In genomic region chr9:117720161-117720598, GRCm38 (mm10) we compare ENCODE assay signal across 21 mouse cellular contexts.
DNase-seq lines count a peak whose midpoint lies in the region; ATAC-seq and TF ChIP-seq lines count a peak whose summit lies in the region.
"Had no signal": no experiment of that assay in that cellular context is flagged by ENCODE, and none has a peak within 500 bp of the region (broad histone marks: within the 10 kb centered on the region; RNA-seq: fewer than 3 reads in every experiment).

No protein-coding gene starts in this region.

- H3K27ac ChIP-seq in kidney, postnatal 0 days: no peak overlapping the region
- H3K27ac ChIP-seq in lung, postnatal 0 days (ENCODE audit: low read length): no peak overlapping the region
- H3K27ac ChIP-seq in stomach, embryonic 15.5 days: peak overlapping the region; percentile 33
- H3K27ac ChIP-seq: embryonic facial prominence, embryonic 10.5 days; forebrain, embryonic 15.5 days; gastrocnemius, adult 2 months; heart, embryonic 15.5 days; liver, embryonic 12.5 days had no signal

- WGBS in kidney, postnatal 0 days: 46% methylated on average over 7 of the region's 7 CpGs
- WGBS in lung, postnatal 0 days: 59% methylated on average over 7 of the region's 7 CpGs
- 42% methylated on average over 7 of the region's 7 CpGs for WGBS in stomach, embryonic 15.5 days

- no peak overlapping the region for H3K4me3 ChIP-seq in kidney, postnatal 0 days (replicated peaks; ENCODE audit: low read depth, low read length)
- no peak overlapping the region for H3K4me3 ChIP-seq in lung, postnatal 0 days (ENCODE audit: low read depth, low read length)
- no peak overlapping the region for H3K4me3 ChIP-seq in stomach, embryonic 15.5 days (replicated peaks)
- H3K4me3 ChIP-seq: embryonic facial prominence, embryonic 10.5 days; forebrain, embryonic 15.5 days; gastrocnemius, adult 2 months; heart, embryonic 15.5 days; liver, embryonic 12.5 days had no signal

- peak; percentile 10 for DNase-seq in embryo, embryonic 10.5 days (ENCODE audit: low spot score)
- DNase-seq in embryo, embryonic 9.5 days (ENCODE audit: extremely low spot score): no peak
- DNase-seq in kidney, postnatal 0 days (ENCODE audit: low spot score): peak; percentile 64
- no peak for DNase-seq in kidney, adult 8-10 months
- DNase-seq in lung, postnatal 0 days (ENCODE audit: low spot score): peak; percentile 76
- no peak for DNase-seq in layer of hippocampus, postnatal 25 days (ENCODE audit: extremely low spot score in 1 of 2, low spot score in 1 of 2)
- DNase-seq: cerebellum, adult 9-10 months; gastrocnemius, adult 2 months; heart, adult 18-20 months; midbrain, embryonic 14.5 days; right cerebral cortex, adult 18-20 months; spleen, adult 18-20 months; thymus, postnatal 36 days had no signal

- H3K9me3 ChIP-seq in kidney, postnatal 0 days (replicated peaks; ENCODE audit: low read length): no peaks in the 10 kb centered on the region
- no peaks in the 10 kb centered on the region; the same call in 1 of the 2 replicates for H3K9me3 ChIP-seq in lung, postnatal 0 days (ENCODE audit: low read length)
- no peaks in the 10 kb centered on the region for H3K9me3 ChIP-seq in stomach, embryonic 15.5 days
- H3K9me3 ChIP-seq: embryonic facial prominence, embryonic 10.5 days; forebrain, embryonic 15.5 days; heart, embryonic 15.5 days had no signal

- H3K36me3 ChIP-seq in kidney, postnatal 0 days (ENCODE audit: insufficient read depth, low read length): no peaks in the 10 kb centered on the region
- no peaks in the 10 kb centered on the region for H3K36me3 ChIP-seq in lung, postnatal 0 days (ENCODE audit: insufficient read depth, low read length)
- H3K36me3 ChIP-seq in stomach, embryonic 15.5 days: no peaks in the 10 kb centered on the region
- H3K36me3 ChIP-seq: embryonic facial prominence, embryonic 10.5 days; forebrain, embryonic 15.5 days; G1E; heart, embryonic 15.5 days; liver, embryonic 12.5 days had no signal

- H3K9ac ChIP-seq in kidney, postnatal 0 days (ENCODE audit: low read depth, low read length): no peak overlapping the region
- H3K9ac ChIP-seq in lung, postnatal 0 days (replicated peaks; ENCODE audit: low read depth): no peak overlapping the region
- no peak overlapping the region for H3K9ac ChIP-seq in stomach, embryonic 15.5 days
- H3K9ac ChIP-seq: forebrain, embryonic 15.5 days; heart, embryonic 15.5 days; liver, embryonic 12.5 days had no signal

- no peak overlapping the region for H3K4me2 ChIP-seq in kidney, postnatal 0 days (ENCODE audit: low read length)
- H3K4me2 ChIP-seq in lung, postnatal 0 days (replicated peaks; ENCODE audit: low read depth, low read length): no peak overlapping the region
- H3K4me2 ChIP-seq in stomach, embryonic 15.5 days: no peak overlapping the region
- H3K4me2 ChIP-seq: forebrain, embryonic 15.5 days; heart, embryonic 15.5 days; liver, embryonic 12.5 days had no signal

- H3K27me3 ChIP-seq in kidney, postnatal 0 days (ENCODE audit: insufficient read depth, low read length): no peaks in the 10 kb centered on the region
- no peaks in the 10 kb centered on the region for H3K27me3 ChIP-seq in lung, postnatal 0 days (replicated peaks; ENCODE audit: insufficient read depth, low read length)
- H3K27me3 ChIP-seq in stomach, embryonic 15.5 days (replicated peaks): no peaks in the 10 kb centered on the region
- H3K27me3 ChIP-seq: forebrain, embryonic 15.5 days; heart, embryonic 15.5 days; liver, embryonic 12.5 days had no signal

- TF ChIP-seq EP300 in lung, postnatal 0 days (IDR thresholded peaks at IDR 0.05): no peak; the same call in 1 of the 2 replicates

- no peaks in the 10 kb centered on the region for H3K4me1 ChIP-seq in kidney, postnatal 0 days (replicated peaks; ENCODE audit: insufficient read depth, low read length)
- H3K4me1 ChIP-seq in lung, postnatal 0 days (ENCODE audit: insufficient read depth, low read depth, low read length): no peaks in the 10 kb centered on the region
- H3K4me1 ChIP-seq in stomach, embryonic 15.5 days: no peaks in the 10 kb centered on the region
- H3K4me1 ChIP-seq: embryonic facial prominence, embryonic 10.5 days; forebrain, embryonic 15.5 days; heart, embryonic 15.5 days; liver, embryonic 12.5 days had no signal

- ATAC-seq in kidney, postnatal 0 days (replicated peaks; ENCODE audit: low FRiP score, low read depth): no peak
- ATAC-seq in lung, postnatal 0 days: peak; percentile 88
- ATAC-seq in stomach, embryonic 15.5 days (ENCODE audit: insufficient read depth, low FRiP score, low read depth): peak; percentile 47; the same call in 1 of the 2 replicates
- ATAC-seq in monocyte, adult 5-6 weeks (replicated peaks; ENCODE audit: insufficient number of reproducible peaks, low FRiP score, low TSS enrichment, poor library complexity, severe bottlenecking): no peak
- ATAC-seq: CD4-positive, CD25-positive, alpha-beta regulatory T cell, adult 4 months; forebrain, embryonic 15.5 days; liver, embryonic 12.5 days had no signal

- no peak for TF ChIP-seq CTCF in kidney, postnatal 0 days (IDR thresholded peaks at IDR 0.05; ENCODE audit: low read depth)
- no peak for TF ChIP-seq CTCF in lung, postnatal 0 days (IDR thresholded peaks at IDR 0.05)

Comparison
In these comparisons a context has a peak if more than half of its experiments do, and no peak if none do; other contexts are left out.
1. DNase-seq: peak in embryo, embryonic 10.5 days (single experiment), kidney, postnatal 0 days (single experiment) and lung, postnatal 0 days (single experiment); none in embryo, embryonic 9.5 days (single experiment), kidney, adult 8-10 months (0 of 2) and layer of hippocampus, postnatal 25 days (0 of 2).
2. ATAC-seq: peak in lung, postnatal 0 days (single experiment) and stomach, embryonic 15.5 days (single experiment); none in kidney, postnatal 0 days (single experiment) and monocyte, adult 5-6 weeks (single experiment).